Mouse (Mus musculus) gastrocnemius, adult 2 months (tissue): ENCODE results near the gene Zfp593. TPM values are rescaled to one million over a fixed set of nuclear protein-coding genes. Genes with fewer than 3 reads are reported as not detected.

Experiments used
- DNase-seq: peaks from one replicate; pipeline ENCODE4 v3.0.0; 2022
- H3K27ac ChIP-seq: fragments of 200-600 bp; 2 replicates; pipeline ENCODE4 v1.8.1; 2022; ENCODE audit warnings: mild to moderate bottlenecking
- H3K4me3 ChIP-seq: fragments of 200-600 bp; 2 replicates; pipeline ENCODE4 v1.8.1; 2022; ENCODE audit warnings: mild to moderate bottlenecking, moderate library complexity
- CTCF ChIP-seq: fragments of 200-600 bp; IDR thresholded peaks from 2 replicates; pipeline ENCODE4 v1.8.1; 2022; ENCODE audit warnings: antibody characterized with exemption, mild to moderate bottlenecking, moderate library complexity
- intact Hi-C: fragments of 180-260 bp; cut with DNase I; formaldehyde crosslinking; loops from one replicate; pipeline ENCODE4 v1.15.1; 2025
- total RNA-seq, 2 experiments: library from RNA; stranded (reverse); gene quantifications; 2 replicates each; pipeline ENCODE4 v1.2.3; 2021

Zfp593 gene
- total RNA-seq, 2 experiments from 2014 or later = 4.8 to 6.4 TPM

DNA sequence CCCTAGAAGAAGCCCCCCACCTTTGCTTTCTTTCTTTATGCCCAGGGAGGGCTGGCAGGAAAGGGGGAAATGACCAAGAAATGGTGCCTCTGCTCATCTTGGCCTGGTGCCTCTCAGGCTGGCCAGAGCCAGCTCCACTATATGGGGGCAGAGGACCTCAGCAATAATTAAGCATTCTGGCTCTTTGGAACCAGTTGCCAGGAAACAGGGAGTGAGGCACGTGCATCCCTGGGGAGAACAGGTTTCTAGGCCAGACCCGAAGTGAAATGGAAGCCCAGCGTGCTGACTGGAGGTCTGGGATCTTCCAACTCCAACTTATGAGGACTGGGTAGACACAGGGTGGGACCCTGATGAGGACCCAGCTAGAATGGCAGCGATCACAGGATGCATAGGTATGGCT is 864 bp upstream of the Zfp593 start:
- no peak overlapping the region for H3K4me3 ChIP-seq
- DNase-seq = no peak
- intact Hi-C loops = loop anchor here (5.0 kb wide), 1 partner anchor 606 kb away; the partner anchor contains the start of gene Maco1
- no peak overlapping the region for H3K27ac ChIP-seq
- TF ChIP-seq CTCF = no peak

DNA sequence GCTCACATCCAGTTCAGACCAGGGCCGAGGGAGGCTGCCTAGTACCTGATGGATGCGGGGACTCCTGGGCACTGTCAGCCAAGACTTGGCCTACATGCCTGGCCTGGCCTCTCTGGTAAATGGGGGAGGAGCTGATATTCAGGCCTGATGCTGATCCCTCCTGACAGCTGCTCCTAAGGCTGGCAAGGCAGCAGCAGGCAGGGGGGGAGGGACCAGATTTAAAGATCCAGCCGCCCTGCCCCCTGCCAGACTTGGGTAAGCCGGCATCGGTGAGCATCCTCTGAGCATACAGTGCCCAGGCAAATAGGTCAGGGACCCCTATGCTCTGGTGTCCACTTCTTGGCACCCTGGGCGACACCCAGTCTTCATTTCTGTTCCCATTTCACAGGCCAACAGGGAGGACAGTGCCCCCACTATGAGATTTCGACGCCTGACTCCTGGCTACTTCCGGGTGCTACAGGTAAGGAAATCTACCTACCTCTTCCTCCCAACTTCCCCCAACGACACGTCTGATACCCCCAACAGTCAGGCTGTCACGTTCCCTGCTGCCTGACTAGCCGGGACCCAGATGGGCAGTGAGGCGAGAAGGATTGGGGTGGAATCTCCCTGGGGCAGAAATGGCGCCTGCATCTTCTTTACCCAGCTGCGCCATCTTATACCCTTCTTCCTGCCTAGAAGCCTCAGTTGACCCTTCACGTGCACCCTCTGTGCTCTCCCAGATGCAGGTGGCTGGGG is 1.7 kb downstream of the Zfp593 start, which contains the start of gene E130218I03Rik:
TSS of gene E130218I03Rik (plus strand) at position 147 of the 735 bp plus-strand sequence.
- peak; percentile 67 for DNase-seq
- TF ChIP-seq CTCF = no peak
- intact Hi-C loops = no loop called here
- Histone ChIP-seq H3K4me3 (peak within 1 kb of the TSS; percentile 89; the same call in 1 of the 2 replicates), H3K27ac (peak within 1 kb of the TSS; percentile 35; the same call in 1 of the 2 replicates)

DNA sequence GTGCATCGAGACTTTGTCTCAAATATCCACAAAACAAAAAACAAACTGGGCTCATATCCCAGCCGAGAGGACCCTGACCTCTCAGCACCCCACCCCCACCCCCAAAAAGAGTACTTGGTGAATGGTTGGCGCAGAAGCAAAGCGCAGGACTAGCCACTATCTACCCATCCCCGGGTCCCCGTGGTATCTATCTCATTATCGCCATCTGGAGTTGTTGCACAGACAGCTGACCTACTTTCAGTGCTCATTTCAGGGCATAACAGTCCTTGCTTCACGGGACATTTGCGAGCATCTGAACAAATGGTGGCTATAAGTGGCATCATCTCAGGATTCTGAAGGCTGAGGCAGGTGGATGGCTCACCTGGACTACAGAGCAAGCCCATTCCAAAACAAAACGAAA is 6.7 kb downstream of the Zfp593 start:
- peak; percentile 16; the same call in 1 of the 2 replicates for TF ChIP-seq CTCF
- intact Hi-C loops = no loop called here
- H3K4me3 ChIP-seq = peak overlapping the region; percentile 79
- peak overlapping the region; percentile 97 for H3K27ac ChIP-seq
- no peak for DNase-seq

DNA sequence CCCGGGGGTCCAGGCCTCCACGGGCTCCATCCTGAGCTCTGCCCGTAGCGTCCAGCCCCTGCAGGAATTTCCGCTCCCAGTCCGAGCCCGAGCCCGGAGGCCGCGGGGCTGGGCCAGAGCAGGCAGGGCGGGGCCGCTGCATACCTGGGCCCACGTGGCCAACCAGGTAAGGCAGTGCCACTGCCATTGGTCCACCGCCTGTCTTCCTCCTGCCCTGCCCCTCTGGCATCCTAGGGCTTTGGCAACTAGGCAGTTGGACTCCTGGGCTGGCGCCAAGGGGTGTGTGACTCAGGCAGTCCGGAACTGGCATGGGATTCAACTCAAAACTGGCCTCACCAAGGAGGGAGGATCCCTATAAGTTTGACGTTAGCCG is 7.1 kb downstream of the Zfp593 start, which contains the start of gene Cnksr1:
TSS of gene Cnksr1 (minus strand) at position 121 of the 373 bp plus-strand sequence.
- peak within 1 kb of the TSS; percentile 97 for H3K27ac ChIP-seq
- peak within 1 kb of the TSS; percentile 79 for H3K4me3 ChIP-seq
- intact Hi-C loops = no loop called here
- TF ChIP-seq CTCF = no peak
- peak; percentile 92 for DNase-seq

DNA sequence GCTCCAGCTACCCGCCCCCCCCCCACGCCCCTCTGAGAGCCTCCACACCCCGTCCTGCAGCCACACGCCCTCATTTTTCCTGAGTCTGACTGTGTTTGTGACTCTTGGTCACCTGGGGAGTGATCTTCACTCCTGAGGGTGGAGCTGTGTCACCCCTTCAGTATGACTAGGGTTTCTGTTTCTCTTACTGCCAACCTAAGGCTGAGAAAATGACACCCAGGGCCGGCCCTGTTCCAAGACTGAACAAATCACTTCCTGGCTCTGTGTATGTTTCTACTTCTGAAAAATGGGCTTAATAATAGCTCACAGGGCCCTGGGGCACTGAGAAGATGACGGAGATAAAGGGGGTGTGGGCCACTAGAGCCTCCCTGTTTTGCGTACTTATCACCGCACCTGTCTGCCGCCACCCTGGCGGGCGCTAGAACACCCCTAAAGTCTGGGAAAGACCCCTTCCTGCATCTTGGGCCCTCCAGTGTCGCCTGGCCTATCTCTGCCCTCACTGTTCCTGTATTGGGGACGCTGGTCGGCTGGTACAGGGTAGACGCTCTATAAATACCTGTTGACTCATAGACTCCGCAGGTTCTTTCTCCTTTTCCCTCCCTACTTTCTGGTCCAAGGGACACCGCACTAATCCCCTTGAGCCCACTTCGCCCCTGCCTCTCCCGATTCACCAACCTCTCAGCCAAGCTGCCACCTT is 7.7 kb downstream of the Zfp593 start:
- DNase-seq = peak; percentile 69
- peak overlapping the region; percentile 79 for H3K4me3 ChIP-seq

DNA sequence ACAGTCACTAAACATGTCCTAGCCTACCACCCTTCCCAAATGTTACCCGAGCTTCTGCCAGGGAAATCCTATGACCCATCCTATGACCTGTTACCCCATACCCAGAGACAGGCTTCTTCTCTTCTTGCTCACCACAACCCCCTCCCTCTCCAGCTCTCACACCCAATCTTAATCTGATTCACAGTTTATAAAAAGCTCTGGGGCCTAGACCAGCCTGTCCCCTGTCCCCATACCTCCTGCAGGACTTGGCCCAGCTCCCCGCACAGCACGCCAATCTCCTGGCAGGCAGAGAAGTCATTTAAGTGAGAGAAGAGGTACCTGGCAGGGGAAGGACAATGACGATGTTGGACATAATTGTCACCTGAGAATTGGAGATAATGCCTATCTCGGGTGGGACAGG is 10.5 kb downstream of the Zfp593 start:
- no peak for TF ChIP-seq CTCF
- peak; percentile 87 for DNase-seq
- Histone ChIP-seq H3K4me3 (no peak overlapping the region; the same call in 1 of the 2 replicates), H3K27ac (peak overlapping the region; percentile 97)
- intact Hi-C loops = loop anchor here (5.0 kb wide), 1 partner anchor 43 kb away; no protein-coding TSS in a partner anchor

More for the DNA sequence above, 7.7 kb downstream of the Zfp593 start:
- peak overlapping the region; percentile 97 for H3K27ac ChIP-seq
- intact Hi-C loops = no loop called here
- no peak for TF ChIP-seq CTCF

DNA sequence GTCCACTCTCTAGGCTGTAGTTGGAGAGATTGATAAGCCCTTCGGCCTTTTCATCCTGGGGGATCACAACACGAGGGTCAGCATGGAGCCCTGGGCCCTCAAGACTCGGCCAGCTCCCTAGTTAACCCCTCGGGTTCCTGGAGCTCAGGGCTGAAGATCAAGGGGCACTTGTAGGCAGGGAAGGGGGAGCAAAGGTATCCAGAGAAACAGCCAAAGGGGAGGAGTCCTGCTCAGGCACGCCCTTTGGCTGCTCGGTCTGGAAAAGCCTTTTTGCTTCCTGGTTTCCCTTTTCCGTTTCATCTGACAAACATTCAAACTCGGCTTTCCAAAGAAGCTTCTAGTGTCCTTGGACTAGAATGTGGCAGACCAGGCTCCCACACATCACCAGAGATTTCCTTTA is 15.0 kb downstream of the Zfp593 start:
- Histone ChIP-seq H3K4me3 (no peak overlapping the region), H3K27ac (no peak overlapping the region)
- no peak for TF ChIP-seq CTCF
- intact Hi-C loops = loop anchor here (5.0 kb wide), 1 partner anchor 38 kb away; no protein-coding TSS in a partner anchor
- no peak for DNase-seq

DNA sequence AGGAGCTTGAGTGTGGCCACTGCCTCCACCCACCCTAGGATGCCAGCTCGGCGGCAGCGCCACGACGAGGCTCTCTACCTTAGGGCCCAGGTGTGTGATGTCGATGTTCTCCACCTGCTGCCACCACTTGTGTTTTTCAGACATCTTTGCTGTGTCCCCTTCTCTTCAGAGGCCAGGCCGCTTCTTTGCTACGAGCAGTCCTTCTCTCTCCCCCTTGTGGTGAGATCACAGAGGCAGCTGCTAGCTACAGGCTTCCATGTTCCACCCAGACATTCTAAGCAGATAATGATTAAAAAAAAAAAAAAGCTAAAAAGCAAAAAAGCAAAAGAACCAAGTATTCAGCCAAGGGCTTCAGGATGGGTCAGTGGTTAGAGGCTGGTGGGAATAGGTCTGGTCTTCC is 18.2 kb downstream of the Zfp593 start, which contains the start of gene Catsper4:
TSS of gene Catsper4 (minus strand) at position 190 of the 400 bp plus-strand sequence.
- no peak for TF ChIP-seq CTCF
- no peak for DNase-seq
- no peak within 1 kb of the TSS for H3K27ac ChIP-seq
- no peak within 1 kb of the TSS for H3K4me3 ChIP-seq
- intact Hi-C loops = no loop called here

DNA sequence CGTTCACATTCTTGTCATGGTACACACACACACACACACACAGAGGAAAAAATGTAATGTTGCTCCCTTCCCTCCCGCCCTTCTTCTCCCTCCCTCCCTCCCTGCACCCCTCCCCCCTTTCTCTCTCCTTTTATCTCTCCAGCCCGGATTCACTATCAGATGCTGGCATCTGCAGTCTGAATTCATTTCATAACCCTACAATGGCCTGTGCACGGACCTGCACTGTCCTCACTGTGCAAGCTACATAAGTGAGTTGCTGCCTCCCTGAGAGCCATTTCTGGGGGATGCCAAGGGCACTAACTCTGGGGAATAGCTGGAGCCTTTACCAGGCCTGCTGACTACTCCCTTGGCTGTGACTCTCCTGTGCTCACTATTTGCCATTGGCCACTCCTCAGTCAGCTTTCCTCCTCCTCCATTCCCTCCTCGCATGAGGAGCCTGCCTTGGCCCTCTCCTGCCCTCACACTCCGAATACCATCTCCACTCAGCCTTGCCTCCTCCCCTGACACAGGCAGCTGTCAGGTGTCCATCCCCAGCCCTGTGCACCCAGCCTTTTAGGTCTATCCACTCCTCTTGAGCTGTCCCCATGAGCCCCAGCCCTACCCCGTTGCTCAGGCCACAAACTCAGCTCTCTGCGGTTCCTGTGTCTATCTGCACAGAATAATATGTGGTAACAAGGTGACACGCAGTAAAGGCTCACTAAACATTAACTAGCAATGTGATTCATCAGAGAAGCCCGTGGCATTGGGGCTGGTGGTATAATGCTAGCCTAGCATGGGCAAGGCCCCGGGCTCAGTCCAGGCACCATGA is 22.4 kb downstream of the Zfp593 start:
- Histone ChIP-seq H3K27ac (no peak overlapping the region), H3K4me3 (no peak overlapping the region)
- intact Hi-C loops = no loop called here
- TF ChIP-seq CTCF = no peak
- no peak for DNase-seq

DNA sequence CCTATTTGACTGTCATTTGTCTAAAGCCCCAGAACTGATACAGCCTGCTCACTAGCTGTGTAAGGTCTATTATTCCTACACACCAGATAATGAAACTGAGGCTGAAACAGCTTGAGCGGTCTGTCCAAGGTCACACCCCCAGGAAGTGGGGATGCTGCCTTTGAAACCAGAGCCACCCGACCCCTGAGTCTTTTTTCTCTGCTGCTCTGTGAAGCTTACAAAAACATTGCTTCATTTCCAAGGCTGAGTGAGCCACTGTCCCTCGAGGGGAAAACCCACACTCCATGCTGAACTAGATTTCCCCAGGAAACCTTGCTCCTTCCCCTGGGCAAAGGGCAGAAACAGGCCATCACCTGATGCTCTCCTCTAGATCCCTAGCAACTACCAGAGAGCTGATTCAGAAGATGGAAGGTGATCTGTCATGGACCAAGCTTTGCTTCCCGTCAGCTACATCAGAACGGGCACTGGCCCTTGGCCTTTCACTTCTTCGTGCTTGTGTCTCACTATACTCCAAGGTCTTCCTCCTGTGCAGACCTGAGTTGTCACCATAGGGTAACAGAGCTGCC is 38.8 kb downstream of the Zfp593 start:
- no peak for DNase-seq
- TF ChIP-seq CTCF = no peak
- no peak overlapping the region for H3K4me3 ChIP-seq
- no peak overlapping the region for H3K27ac ChIP-seq
- intact Hi-C loops = no loop called here

DNA sequence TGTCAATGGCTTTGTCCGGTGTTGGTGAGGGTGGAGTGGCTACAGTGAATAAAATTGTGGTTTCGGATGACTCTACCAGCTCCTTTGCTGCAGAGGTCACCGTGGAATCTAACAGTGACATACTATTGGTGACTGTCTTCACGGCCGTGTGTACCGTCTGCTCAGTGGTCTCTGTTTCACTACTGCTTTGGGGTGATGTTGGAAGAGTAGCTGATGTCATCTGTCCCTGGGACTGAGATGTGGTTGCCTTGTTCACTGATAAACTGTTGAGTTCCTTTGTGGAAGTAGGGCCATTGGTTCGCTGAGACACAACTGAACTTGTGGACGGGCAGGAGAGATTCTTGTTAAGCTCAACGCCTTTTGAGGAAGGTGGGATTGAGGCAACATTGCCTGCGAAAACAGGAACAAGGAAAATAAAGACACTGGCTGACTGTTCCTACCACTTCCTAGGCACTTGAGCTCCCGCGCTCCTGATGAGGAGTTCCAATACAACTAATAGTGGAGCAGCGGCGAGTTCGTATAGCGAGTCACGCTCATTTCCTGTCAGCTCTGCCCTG is 42.0 kb downstream of the Zfp593 start:
- intact Hi-C loops = no loop called here
- TF ChIP-seq CTCF = no peak
- no peak overlapping the region for H3K4me3 ChIP-seq
- no peak for DNase-seq
- no peak overlapping the region for H3K27ac ChIP-seq

DNA sequence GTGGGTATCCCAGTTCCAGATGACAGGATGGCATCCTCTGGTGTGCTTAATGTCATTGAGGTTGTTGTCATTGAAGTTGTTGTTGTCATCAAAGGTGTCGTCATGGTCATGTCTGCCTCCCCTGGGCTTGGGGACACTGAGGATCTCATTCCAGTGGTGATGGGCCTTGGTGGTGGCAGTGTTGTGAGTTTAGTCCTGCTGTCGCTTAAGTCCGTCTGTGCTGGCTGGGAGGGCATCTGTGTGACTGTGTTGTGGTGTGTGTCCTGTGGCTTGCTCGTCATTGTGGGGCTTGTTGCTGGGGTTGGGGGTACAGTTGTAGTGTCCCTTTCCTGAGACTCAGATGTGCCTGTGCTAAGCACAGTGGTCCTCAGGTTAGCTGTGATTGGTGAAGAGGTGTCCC is 42.5 kb downstream of the Zfp593 start, which contains the start of gene Gm7534:
TSS of gene Gm7534 (minus strand) at position 101 of the 400 bp plus-strand sequence.
- intact Hi-C loops = no loop called here
- no peak for DNase-seq
- Histone ChIP-seq H3K27ac (no peak within 1 kb of the TSS), H3K4me3 (no peak within 1 kb of the TSS)
- TF ChIP-seq CTCF = no peak
